Mouse (Mus musculus): ENCODE measurements around the gene Mdga1.

The Mdga1 gene

GRCm38 (mm10) chr17:29886655-29887251 lies 83.1 kb downstream of the Mdga1 start:
- no peak for DNase-seq (ENCODE audit: low spot score in 2 of 2)

GRCm38 (mm10) chr17:29886061-29886460 lies 83.8 kb downstream of the Mdga1 start:
- no peak for DNase-seq (ENCODE audit: low spot score in 2 of 2)

- no peak for DNase-seq (ENCODE audit: low spot score in 2 of 2)
Observed at GRCm38 (mm10) chr17:29884596-29884995, 85.3 kb downstream of the Mdga1 start.

- DNase-seq (ENCODE audit: low spot score in 2 of 2), result no peak
Observed at GRCm38 (mm10) chr17:29883351-29883750, 86.5 kb downstream of the Mdga1 start.

- DNase-seq (ENCODE audit: low spot score in 2 of 2), result peak; percentile 37 to 57
Observed at GRCm38 (mm10) chr17:29882885-29883284, 87.0 kb downstream of the Mdga1 start.

GRCm38 (mm10) chr17:29880251-29880650 lies 89.6 kb downstream of the Mdga1 start:
- DNase-seq (ENCODE audit: low spot score in 2 of 2), result no peak

- DNase-seq (ENCODE audit: low spot score in 2 of 2), result no peak
Observed at GRCm38 (mm10) chr17:29878990-29879389, 90.9 kb downstream of the Mdga1 start.

DNA sequence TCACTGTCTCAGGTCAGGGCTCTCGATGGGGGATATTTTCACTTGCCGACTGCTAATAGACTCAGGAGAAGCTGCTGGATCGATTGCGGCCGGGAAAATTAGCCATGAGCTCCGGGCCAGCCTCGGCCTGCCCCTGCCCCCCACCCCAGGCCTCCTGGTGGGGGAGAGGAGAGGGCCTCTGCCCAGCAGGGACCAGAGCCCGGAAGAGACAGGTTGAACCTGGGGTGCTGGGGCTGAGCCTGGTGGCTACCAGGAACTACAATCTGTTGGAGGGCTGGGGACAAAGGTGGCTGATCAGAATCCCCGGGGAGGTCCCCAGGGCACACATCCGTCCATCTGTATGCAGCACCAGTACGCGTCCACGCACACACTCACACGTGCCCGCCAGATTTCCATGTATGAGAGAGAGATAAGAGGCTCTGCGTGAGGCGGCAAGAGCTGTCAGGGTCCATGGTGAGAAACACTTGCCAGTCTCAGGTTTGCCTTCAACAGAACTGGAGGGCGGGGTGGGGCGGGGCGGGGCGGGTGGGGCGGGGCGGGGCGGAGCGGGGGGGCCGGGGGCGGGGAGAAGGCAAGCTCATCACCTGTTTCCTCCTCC lies 95.7 kb downstream of the Mdga1 start:
- DNase-seq (ENCODE audit: low spot score in 2 of 2), result no peak

DNA sequence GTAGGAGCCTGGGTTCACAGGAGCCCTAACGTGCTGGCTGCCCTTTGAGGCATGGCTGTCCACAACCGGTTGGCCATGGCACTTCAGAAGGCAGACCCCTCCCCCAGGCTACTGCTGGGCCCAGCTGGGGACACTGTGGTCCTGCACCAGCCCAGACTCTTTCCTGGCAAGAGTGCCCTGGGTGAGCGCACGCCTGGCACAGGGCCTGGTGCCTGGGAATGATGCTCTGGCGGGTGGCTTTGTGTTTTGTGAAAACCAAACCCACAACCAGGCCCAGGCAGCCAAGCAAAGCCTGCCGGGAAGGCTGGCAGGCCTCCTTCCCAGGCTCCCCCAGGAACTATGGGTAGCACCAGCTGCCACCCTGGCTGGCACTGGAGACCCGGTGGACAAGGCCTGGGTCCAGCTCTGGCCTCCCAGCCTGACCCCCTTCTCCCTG lies 96.3 kb downstream of the Mdga1 start:
- DNase-seq (ENCODE audit: low spot score in 2 of 2), result no peak

- DNase-seq (ENCODE audit: low spot score in 2 of 2), result no peak
Observed at GRCm38 (mm10) chr17:29870316-29870715, 99.6 kb downstream of the Mdga1 start.

DNA sequence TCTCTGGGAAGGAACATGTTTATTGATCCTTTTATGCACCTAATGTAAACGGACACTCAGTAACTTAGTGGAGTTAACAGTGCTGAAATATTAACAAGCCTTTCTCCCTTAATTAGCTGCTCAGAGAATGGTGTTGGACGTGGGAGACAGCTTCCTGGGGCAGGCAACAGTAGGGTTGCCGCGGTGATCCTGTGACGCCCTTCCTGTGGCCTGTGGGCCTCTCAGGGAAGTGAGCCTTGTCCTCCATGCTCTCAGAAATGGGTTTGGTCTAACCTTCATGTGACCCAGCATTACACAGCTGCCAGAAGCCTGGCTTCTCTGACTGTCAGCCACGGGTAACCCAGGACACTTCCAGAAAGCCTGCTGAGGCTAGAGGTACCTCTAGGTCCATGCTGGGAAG lies 104.0 kb downstream of the Mdga1 start:
- no peak for DNase-seq (ENCODE audit: low spot score in 2 of 2)

DNA sequence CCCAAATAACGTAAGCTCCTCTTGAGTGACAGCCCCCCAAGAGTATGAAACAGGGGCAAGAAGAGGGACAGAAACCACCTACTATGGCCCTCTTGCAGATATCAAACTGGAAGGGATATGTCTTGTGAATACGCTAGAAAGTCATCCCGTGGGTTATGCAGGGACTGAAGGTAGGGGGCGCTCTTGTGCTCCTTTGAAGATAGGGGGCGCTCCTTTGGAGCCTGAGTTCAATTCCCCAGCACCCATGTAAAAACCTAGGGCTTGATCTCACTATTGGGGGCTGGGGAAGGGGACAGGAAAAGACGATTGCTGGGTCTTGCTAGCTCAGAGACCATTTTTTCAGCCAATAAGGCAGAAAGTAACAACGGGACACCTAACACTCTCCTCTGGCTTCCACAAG lies 105.4 kb downstream of the Mdga1 start:
- no peak for DNase-seq (ENCODE audit: low spot score in 2 of 2)

- peak in 1 of 2 experiments; percentile 13 for DNase-seq (ENCODE audit: low spot score in 2 of 2)
Observed at GRCm38 (mm10) chr17:29859788-29860283, 110.1 kb downstream of the Mdga1 start.

DNA sequence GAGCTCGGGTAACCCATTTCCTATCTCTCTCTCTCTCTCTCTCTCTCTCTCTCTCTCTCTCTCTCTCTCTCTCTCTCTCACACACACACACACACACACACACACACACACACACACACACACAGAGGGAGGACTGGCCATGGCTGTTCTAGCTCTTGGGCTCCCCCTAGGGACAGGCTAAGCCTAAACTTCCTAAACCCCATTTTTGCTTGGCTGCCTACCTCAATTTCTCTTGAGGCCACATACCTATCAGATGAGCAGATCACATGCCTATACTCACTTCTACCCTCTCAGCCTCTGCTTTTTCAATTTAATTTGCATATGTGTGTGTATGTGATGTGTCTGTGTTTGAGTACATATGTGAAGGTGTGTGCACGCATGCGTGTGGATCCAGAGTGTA lies 111.1 kb downstream of the Mdga1 start:
- DNase-seq (ENCODE audit: low spot score in 2 of 2), result peak in 1 of 2 experiments; percentile 36

DNA sequence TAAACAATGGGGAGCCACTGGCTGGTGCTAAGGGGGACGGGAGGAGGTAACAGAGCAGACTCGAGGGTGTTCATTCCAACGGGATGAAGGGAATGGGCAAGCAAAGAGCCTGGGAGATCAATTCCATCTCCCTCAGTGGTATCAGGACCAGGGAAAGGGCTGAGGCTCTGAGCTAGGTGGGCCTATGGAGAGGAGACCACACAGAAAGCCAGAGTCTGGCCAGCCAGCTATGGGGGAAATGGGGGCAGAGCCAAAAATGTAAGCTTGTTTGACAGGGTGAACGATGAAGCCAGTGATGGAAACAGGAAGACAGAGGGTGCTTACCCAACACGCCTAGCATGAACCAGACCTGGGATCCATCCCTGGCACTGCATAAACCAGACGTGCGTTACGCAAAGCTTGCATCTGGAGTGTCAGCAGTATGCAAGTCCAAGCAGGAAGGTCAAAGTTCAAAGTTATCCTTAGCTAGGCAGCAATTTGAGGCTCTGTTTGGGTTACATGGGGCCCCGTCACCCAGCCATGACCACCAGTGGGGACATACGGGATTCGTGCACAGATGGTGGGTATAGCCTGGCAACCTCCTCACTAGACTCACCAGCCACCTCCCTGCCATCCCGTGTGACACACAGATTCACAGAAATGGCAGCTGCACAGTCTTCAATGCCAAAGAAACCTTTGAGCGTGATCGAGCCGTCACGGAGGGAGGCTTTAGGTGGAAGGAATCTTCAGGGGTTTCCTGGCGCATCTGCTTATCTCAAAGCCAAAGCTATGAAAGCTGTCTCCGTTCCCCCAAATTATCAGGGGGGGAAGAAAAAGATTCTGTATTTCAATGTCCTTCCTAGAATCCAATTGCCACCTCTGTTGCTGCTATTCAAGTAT lies 113.9 kb downstream of the Mdga1 start:
- DNase-seq (ENCODE audit: low spot score in 2 of 2), result no peak

DNA sequence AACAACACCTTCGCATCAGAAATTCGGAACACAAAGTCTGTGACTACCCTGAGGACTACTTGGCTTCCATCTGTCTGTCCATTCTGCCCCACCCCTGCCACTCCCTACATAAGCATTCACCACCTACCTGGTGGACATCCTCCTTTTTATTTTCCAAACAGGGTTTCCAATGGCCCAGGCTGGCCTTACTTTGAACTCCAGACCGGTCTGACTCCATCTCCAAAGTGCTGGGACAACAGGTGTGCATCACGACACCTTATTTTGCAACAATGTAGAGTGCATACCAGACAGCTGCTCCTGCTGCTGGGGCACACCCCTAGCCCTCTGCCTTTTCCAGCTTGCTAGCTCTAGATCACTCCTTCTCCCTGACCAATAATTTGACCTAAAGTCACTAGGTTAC lies 115.1 kb downstream of the Mdga1 start:
- DNase-seq (ENCODE audit: low spot score in 2 of 2), result no peak

GRCm38 (mm10) chr17:29854388-29854787 lies 115.5 kb downstream of the Mdga1 start:
- DNase-seq (ENCODE audit: low spot score in 2 of 2), result no peak

DNA sequence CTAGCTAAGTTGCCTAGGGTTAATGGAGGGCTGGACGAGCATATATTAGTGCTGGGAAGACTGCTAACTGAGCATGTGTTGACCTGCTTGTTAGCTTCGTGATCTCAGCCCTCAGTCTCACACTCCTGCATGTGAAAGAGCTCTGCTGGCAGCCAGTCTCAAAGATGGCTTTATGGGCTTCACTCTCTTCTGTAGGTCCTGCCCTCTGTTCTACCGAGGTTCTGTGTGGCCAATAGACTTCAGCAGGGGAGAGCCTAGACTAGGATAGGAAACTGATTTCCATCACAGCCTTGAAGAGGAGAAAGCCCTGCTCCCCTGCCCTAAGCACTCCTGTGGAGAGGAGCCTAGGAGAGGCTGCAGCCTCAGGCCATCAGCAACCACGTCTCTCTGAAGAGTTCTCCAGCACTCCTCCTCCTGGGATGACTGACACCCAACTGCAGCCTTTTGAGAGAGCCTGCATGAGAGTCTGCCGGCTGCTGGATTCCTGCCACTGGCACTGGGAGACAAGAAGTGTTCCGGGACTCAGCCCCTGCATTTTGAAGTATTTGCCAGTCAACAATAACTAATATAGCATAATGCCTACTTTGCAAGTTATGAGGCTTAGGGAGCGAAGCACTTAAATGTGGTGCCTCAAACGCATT lies 116.9 kb downstream of the Mdga1 start:
- DNase-seq (ENCODE audit: low spot score in 2 of 2), result no peak

GRCm38 (mm10) chr17:29849436-29849797 lies 120.5 kb downstream of the Mdga1 start:
- DNase-seq (ENCODE audit: low spot score in 2 of 2), result no peak

DNA sequence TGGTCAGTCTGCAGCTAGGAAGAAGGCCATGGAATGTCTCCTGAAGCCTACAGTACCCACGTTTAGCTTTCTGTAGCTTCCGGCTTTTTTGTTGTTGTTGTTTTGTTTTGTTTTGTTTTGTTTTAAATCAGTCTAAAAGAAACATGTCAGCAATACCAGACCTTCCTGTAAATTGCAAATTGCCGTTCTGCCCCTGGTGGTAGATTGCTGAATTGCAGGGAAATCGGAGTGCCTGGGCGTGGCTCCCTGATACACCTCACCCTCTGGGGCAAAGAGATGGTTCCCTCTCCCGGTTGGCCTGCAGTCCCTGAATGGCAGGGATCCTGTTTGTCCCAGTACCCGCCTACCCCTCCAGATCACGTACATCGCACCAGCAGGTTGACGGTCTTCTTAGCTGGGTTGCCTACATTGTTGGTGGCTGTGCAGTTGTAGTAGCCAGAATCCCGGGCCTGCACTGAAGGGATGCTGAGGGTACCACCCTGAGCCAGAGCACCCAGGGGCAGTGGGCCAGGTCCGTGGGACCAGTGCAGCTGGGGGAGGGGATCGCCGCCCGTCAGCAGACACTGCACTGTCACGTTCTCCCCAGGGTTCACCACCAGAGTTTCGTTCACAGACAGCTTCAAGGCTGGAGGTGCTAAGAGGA lies 121.0 kb downstream of the Mdga1 start:
- peak; percentile 48 to 71 for DNase-seq (ENCODE audit: low spot score in 2 of 2)

GRCm38 (mm10) chr17:29847291-29847690 lies 122.6 kb downstream of the Mdga1 start:
- DNase-seq (ENCODE audit: low spot score in 2 of 2), result no peak

- no peak for DNase-seq (ENCODE audit: low spot score in 2 of 2)
Observed at GRCm38 (mm10) chr17:29846284-29846683, 123.6 kb downstream of the Mdga1 start.

Measured in spleen, postnatal 14 days (tissue).